Mouse (Mus musculus) ES-E14 (cell line): ENCODE measurements at regions not wholly inside any gene's neighbourhood (a gene's known extent, or its start where the extent isn't known, plus 50 kb on each side); places are given as distances from the start of the nearest gene placed in this dataset.

Experiments used
- DNase-seq: peaks from one replicate; pipeline ENCODE4 v3.0.0-alpha.2; 2013; ENCODE audit warnings: low read depth, low spot score
- H3K27ac ChIP-seq: 2 replicates; pipeline ENCODE4 v1.5.1; 2012; ENCODE audit warnings: low read depth, mild to moderate bottlenecking, low read length, moderate library complexity, mixed read lengths; ENCODE audit not compliant: poor library complexity, insufficient read depth, severe bottlenecking
- H3K36me3 ChIP-seq: 2 replicates; pipeline ENCODE4 v1.6.1; 2012; ENCODE audit warnings: mild to moderate bottlenecking, low read length, moderate library complexity, mixed read lengths; ENCODE audit not compliant: control insufficient read depth, poor library complexity, insufficient read depth, severe bottlenecking
- H3K4me1 ChIP-seq, 2 experiments: fragments of 150-350 bp in 1 of 2; sonication (generic) in 1 of 2; 2 replicates each; pipeline ENCODE4 v1.6.1; 2012; ENCODE audit warnings: low read length in 2 of 2, mild to moderate bottlenecking in 1 of 2, mixed read lengths in 1 of 2; ENCODE audit not compliant: control insufficient read depth in 2 of 2, insufficient read depth in 2 of 2, poor library complexity in 1 of 2
- H3K4me3 ChIP-seq, 2 experiments: fragments of 150-350 bp in 1 of 2; sonication (generic) in 1 of 2; 2 replicates each; pipeline ENCODE4 v1.5.1; 2012; ENCODE audit warnings: low read length in 2 of 2, low read depth in 1 of 2, mild to moderate bottlenecking in 1 of 2, mixed read lengths in 1 of 2; ENCODE audit not compliant: insufficient read depth in 1 of 2, poor library complexity in 1 of 2, severe bottlenecking in 1 of 2
- H3K9ac ChIP-seq: 2 replicates; pipeline ENCODE4 v1.6.1; 2012; ENCODE audit warnings: low read depth, mild to moderate bottlenecking, low read length, mixed read lengths; ENCODE audit not compliant: poor library complexity, insufficient read depth, severe bottlenecking
- H3K9me3 ChIP-seq: fragments of 150-350 bp; sonication (generic); 2 replicates; pipeline ENCODE4 v1.6.1; 2012; ENCODE audit warnings: low read depth, mild to moderate bottlenecking, low read length; ENCODE audit not compliant: control insufficient read depth, insufficient read depth
- CHD2 ChIP-seq: IDR thresholded peaks from 2 replicates; pipeline ENCODE4 v1.6.1; 2014; ENCODE audit warnings: mild to moderate bottlenecking, low read depth, low read length, inconsistent platforms
- HCFC1 ChIP-seq: IDR thresholded peaks from 2 replicates; pipeline ENCODE4 v1.6.1; 2012; ENCODE audit warnings: low read length, inconsistent platforms, borderline replicate concordance; ENCODE audit not compliant: insufficient read depth
- MAFK ChIP-seq: IDR thresholded peaks from 2 replicates; pipeline ENCODE4 v1.6.1; 2014; ENCODE audit warnings: mild to moderate bottlenecking, low read depth, low read length, inconsistent platforms; ENCODE audit not compliant: insufficient read depth
- ZC3H11A ChIP-seq: IDR thresholded peaks from 2 replicates; pipeline ENCODE4 v1.6.1; 2012; ENCODE audit warnings: low read depth, mild to moderate bottlenecking, inconsistent platforms, low read length, borderline replicate concordance
- ZNF384 ChIP-seq: IDR thresholded peaks from 2 replicates; pipeline ENCODE4 v1.6.1; 2012; ENCODE audit warnings: low read depth, low read length, inconsistent platforms
- in situ Hi-C, 2 experiments: fragments of 600-800 bp; cut with MboI; formaldehyde crosslinking; loops; one replicate each; pipeline ENCODE4 v1.15.1; 2025; ENCODE audit warnings: low sequenced_read_pairs in 2 of 2, inconsistent platforms in 1 of 2; ENCODE audit not compliant: unreplicated experiment in 2 of 2

DNA sequence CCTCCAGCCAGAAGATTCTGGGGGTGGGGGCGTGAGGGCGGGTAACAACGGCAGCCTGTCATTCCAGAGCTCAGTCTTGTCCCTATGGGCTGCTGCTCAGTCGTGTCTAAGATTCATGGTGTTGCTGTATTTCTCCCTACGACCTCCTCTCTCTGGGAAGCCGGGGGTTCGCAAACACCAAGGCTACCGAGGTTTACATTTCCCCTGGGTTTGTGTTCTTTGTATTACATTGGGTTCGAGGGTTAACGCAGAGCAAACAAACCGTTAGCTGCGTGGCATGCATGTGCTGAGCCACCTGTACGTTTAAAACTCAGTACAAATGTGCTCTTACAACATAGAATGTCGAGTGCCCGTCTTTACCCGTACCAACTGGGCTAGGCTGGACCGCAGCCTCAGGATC lies 166.0 kb upstream of the Stt3b start:
- TF ChIP-seq ZC3H11A (no peak), MAFK (no peak), HCFC1 (no peak), CHD2 (no peak), ZNF384 (no peak)
- Histone ChIP-seq H3K27ac (no peak overlapping the region), H3K36me3 (no peaks in the 10 kb centered on the region), H3K4me1 (no peaks in the 10 kb centered on the region), H3K4me3 (no peak overlapping the region), H3K9ac (no peak overlapping the region), H3K9me3 (no peaks in the 10 kb centered on the region)
- DNase-seq = no peak
- in situ Hi-C loops = no loop called here

DNA sequence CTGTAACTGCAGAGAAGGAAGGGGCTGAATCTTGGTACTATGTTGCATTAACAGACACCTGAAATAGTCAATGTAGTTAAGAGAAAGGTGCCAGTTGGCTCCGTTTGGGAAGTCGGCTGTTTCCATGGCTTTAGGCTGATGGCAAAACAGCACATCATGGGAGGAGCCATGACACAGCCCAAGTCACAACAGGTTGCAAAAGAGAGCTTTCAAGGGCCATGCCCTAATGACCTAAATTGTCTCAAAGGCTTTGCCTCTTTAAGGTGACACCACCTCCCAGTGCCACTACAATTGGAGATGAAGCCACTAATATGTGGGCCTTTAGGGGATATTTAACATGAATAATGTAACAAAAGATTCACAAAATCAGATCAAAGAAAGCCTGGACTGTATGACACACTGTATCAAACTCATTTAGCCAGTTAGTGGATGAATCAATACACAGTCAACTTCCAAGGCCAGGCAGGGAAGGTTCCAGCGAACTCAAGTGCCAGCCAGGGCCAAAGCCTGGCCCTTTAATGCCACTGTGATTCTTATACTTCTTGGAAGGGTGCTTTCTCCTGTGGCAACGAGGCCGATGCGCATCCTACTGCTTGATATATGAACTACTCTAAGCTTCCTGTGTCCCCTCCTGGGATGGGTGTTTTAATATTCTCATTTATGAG lies 167.5 kb upstream of the Stt3b start:
- in situ Hi-C loops = no loop called here
- Histone ChIP-seq H3K36me3 (no peaks in the 10 kb centered on the region), H3K4me1 (no peaks in the 10 kb centered on the region), H3K9me3 (no peaks in the 10 kb centered on the region), H3K4me3 (no peak overlapping the region), H3K27ac (no peak overlapping the region), H3K9ac (no peak overlapping the region)
- TF ChIP-seq ZNF384 (no peak), ZC3H11A (no peak), CHD2 (no peak), MAFK (no peak), HCFC1 (no peak)
- DNase-seq = no peak

GRCm38 (mm10) chr9:115478946-115479345 lies 168.7 kb upstream of the Stt3b start:
- no peak for TF ChIP-seq HCFC1
- TF ChIP-seq MAFK = no peak
- no peak for TF ChIP-seq ZNF384
- no peak for TF ChIP-seq CHD2
- no peak for TF ChIP-seq ZC3H11A
- DNase-seq = no peak
- H3K27ac ChIP-seq = no peak overlapping the region
- H3K4me1 ChIP-seq = no peaks in the 10 kb centered on the region
- no peaks in the 10 kb centered on the region for H3K36me3 ChIP-seq
- in situ Hi-C loops = no loop called here
- H3K4me3 ChIP-seq = no peak overlapping the region
- no peak overlapping the region for H3K9ac ChIP-seq
- no peaks in the 10 kb centered on the region for H3K9me3 ChIP-seq

- Histone ChIP-seq H3K9me3 (no peaks in the 10 kb centered on the region), H3K4me1 (no peaks in the 10 kb centered on the region), H3K4me3 (no peak overlapping the region), H3K36me3 (no peaks in the 10 kb centered on the region), H3K9ac (no peak overlapping the region), H3K27ac (no peak overlapping the region)
- TF ChIP-seq ZNF384 (no peak), HCFC1 (no peak), ZC3H11A (no peak), MAFK (no peak), CHD2 (no peak)
- in situ Hi-C loops = no loop called here
- no peak for DNase-seq
Measured at GRCm38 (mm10) chr9:115481176-115481575, 171.0 kb upstream of the Stt3b start.

DNA sequence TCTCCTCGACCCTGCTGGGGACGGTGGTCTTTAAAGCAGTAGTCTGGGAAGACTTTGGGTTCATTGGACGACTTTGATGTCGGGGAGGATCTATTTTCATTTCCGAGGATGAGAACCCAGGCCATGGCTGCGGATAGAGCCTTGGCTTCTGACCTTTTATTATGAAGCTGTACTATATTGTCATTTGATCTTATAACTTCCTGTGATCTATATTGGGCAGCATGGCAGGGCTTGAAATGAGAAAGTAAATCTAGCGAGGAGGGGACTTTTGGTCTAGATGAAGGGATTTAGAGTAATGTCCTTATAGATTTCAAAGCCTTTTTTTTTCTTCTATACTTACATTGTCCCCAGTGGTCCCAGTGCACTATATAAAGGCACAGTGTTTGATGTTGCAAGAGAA lies 172.8 kb upstream of the Stt3b start:
- H3K9ac ChIP-seq = no peak overlapping the region
- in situ Hi-C loops = no loop called here
- H3K4me3 ChIP-seq = no peak overlapping the region
- no peak for TF ChIP-seq MAFK
- no peak for TF ChIP-seq ZC3H11A
- no peak for TF ChIP-seq CHD2
- no peak for TF ChIP-seq HCFC1
- no peak for TF ChIP-seq ZNF384
- no peak for DNase-seq
- no peaks in the 10 kb centered on the region for H3K9me3 ChIP-seq
- no peaks in the 10 kb centered on the region for H3K4me1 ChIP-seq
- H3K36me3 ChIP-seq = no peaks in the 10 kb centered on the region
- no peak overlapping the region for H3K27ac ChIP-seq
